Mouse (Mus musculus) kidney, adult 8-10 months (tissue): ENCODE measurements around the gene Slc7a8.

Experiments used
- DNase-seq, 2 experiments: peaks; one replicate each; pipeline ENCODE4 v3.0.0; 2022

The Slc7a8 gene

DNA sequence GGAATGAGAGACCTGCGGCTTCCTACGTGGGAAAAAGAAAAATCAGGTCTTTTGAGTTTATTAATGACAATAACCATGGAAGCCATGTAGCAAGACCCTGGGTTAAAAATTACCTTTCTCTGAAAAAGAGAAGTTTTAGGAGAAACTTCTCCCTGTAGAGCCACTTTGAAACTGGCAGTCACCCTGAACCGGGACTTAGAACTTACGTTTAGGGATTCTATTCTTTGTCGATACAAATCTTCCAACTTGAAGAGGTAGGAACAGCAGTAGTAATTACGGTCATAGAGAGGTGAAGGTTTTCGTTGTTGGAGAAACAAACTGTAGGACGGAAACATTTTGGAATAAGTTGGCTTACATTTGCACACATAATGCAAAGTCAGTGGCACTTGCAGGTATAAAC lies 94.5 kb downstream of the Slc7a8 start:
- DNase-seq: no peak

DNA sequence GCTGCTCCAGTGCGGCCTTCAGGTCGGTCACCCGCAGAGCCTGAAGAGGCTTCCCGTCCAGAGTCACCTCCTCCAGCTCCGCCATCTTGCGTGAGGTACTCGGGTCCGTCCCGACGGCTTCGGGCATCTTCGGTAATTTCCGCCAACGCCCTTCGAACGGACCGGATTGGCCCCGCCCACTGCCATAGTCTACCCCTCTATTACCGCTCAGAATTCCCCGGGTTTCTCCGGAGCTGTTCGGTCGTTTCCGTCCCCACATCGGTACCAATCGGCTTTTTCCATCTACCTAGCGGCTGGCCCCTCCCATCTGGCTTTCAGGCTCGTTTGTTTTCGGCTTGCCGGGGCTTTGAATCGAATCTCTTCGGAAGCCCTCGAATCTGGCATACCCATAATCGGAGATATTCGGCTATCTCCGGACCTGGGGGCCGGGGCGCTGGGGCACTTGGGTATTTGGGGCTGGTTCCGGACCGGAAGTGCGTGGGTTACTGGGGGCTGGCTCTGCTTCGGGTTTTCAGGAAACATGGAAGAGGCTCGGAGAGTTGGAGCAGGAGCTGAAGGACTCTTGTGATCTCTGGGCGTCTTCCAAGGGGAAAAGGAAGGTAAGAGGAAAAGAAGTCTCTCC lies 95.1 kb downstream of the Slc7a8 start, which contains the start of gene Acin1:
Gene Acin1 (minus strand): TSS at position 410 of the 622 bp plus-strand sequence.
- DNase-seq: peak; percentile 100

DNA sequence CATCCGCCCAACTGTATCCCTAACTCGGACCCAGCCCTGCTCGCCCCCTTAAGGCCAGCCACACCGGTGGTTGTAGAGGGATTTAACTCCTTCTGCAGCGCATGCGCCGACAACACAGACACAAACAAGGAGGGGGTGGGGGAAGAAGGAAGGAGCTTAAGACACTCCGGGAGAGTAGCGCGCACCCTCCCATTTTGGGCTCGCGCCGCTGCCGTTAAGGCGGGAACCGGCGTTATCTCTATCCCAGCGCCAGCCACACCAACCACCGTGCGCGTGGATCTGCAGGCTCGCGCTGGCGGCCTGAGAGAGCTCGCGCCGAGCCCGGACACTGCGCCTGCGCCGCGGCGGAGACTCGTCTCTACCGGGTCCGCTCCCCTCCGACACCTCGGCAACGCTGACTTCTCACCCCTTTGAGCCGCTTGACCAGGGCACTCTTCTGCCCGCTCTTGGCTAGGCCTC lies 95.7 kb downstream of the Slc7a8 start, which contains the start of gene 1700123O20Rik:
Gene 1700123O20Rik (plus strand): TSS at position 154 of the 459 bp plus-strand sequence.
- peak in 1 of 2 experiments; percentile 81 for DNase-seq

DNA sequence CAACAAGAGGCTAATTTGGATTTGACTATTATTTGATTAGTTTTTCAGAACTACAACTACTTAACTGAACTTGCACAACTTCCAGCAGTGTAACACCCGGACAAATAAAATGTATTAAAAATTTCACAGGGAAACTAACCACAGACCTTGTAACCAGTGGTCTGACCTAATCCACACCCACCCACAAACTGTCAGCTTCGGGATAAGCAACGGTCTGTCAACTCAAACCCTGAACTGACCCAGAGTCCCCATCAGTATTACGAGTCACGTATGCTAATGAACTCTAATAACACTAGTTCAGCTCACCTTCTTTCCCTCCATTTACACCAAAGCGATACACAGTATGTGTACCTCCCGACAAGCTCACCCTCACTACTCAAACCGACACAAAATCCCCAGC lies 96.3 kb downstream of the Slc7a8 start:
- no peak for DNase-seq

DNA sequence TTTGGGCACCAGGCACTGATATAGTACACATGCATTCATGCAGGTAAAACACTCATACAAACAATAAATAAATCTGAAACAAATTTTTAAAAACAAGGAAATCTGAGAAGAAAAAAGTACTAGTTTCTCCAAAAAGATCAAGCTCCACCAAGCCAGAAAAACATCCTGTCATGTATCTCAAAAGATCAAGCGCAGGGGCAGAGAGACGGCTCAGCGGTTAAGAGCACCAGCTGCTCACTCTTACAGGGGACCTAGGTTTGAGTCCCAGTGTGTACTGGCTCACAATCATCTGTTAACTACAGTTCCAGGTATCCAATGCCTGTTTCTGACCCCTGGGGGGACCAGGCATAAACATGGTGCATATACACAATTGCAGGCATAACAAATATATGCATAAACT lies 99.3 kb downstream of the Slc7a8 start:
- no peak for DNase-seq

- peak in 1 of 2 experiments; percentile 17 for DNase-seq
Observed at GRCm38 (mm10) chr14:54678657-54679304, 103.0 kb downstream of the Slc7a8 start.

DNA sequence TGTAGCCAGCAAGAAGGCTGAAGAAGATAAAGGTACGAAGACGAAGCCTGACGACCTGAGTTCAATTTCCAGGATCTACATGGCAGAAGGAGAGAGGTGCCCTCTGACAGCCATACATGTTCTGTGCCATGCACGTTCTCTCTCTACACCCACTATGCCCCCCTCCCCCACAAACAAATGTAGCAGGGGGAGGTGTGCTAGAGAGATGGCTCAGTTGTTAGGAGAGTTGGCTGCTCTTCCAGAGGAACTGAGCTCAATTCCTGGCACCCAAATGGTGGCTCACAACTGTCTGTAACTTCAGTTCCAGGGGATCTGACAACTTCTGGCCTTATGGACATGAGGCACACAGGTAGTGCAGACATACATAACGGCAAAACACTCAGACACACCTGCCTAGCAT lies 105.5 kb downstream of the Slc7a8 start:
- no peak for DNase-seq

DNA sequence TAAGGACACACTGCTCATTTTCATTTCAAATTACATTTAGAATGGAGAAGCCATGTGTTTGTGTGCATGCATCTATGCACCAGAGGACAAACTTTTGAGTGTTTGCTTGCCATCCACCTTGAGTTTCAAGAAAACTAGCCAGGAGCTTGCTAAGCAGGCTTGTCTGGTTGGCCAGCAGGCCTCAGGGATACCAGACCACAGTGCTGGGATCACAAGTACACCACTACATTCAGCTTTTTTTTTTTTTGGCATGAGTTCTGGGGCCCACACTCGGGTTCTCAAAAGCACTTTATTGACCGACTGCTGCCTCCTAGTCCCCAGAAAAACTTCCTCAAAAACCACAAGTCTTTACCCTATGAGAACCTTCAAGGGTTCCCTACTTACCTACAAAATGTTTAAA lies 107.4 kb downstream of the Slc7a8 start:
- DNase-seq: no peak
